Mouse (Mus musculus): Measurements from ENCODE around the gene Ndufaf1.

DNA sequence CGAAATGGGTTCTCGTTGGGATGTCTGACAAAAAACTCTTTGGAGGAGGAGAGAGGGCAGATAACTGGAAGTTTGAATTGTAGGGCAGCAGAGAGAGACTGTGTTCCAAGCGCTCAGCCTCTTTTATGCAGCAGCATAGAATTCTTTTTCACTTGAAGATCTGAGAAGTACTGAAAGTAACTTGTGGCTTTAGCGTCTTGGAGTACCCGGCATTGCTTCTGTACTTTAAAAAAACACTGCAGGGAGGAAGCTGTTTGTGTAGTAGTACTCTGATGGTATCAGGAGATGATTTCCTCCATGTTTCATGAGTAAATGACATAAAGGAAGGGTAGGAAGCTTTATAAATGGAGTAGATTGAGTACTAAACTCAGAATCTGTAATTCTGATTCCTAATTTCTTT lies 13.2 kb upstream of the Ndufaf1 start:
- TF ChIP-seq CTCF (IDR thresholded peaks at IDR 0.05; ENCODE audit: control insufficient read depth, insufficient read depth, insufficient read length) (no peak), MAX (IDR thresholded peaks at IDR 0.05) (no peak), FOSL1 (IDR thresholded peaks at IDR 0.05; ENCODE audit: insufficient read depth, low read length, poor library complexity, severe bottlenecking) (no peak), CEBPB (IDR thresholded peaks at IDR 0.05; ENCODE audit: low read depth) (no peak), USF1 (IDR thresholded peaks at IDR 0.05; ENCODE audit: low read depth) (no peak), MYOG (IDR thresholded peaks at IDR 0.05; ENCODE audit: control insufficient read depth, extremely low read depth, insufficient read length) (no peak), MYOD1 (IDR thresholded peaks at IDR 0.05; ENCODE audit: control insufficient read depth, insufficient read length, low read depth) (no peak)
